Comparison of ENCODE assay signal across 16 mouse cellular contexts in genomic region chr13:45974651-45975050, GRCm38 (mm10). TPM values are rescaled to one million over a fixed set of nuclear protein-coding genes. Genes with fewer than 3 reads are reported as not detected.
DNase-seq lines count a peak whose midpoint lies in the region; ATAC-seq lines count a peak whose summit lies in the region.
"Had no signal": no experiment of that assay in that cellular context is flagged by ENCODE, and none has a peak within 500 bp of the region (broad histone marks: within the 10 kb centered on the region; RNA-seq: fewer than 3 reads in every experiment).

No protein-coding gene starts in this region.

- H3K36me3 ChIP-seq in midbrain, embryonic 11.5 days (ENCODE audit: control insufficient read depth, insufficient read depth, low read length): no peaks in the 10 kb centered on the region
- H3K36me3 ChIP-seq in midbrain, embryonic 16.5 days (ENCODE audit: control insufficient read depth, insufficient read depth, low read length): no peaks in the 10 kb centered on the region
- H3K36me3 ChIP-seq in hindbrain, embryonic 13.5 days: no peaks in the 10 kb centered on the region
- H3K36me3 ChIP-seq: forebrain, embryonic 12.5 days; limb, embryonic 13.5 days; lung, embryonic 15.5 days had no signal

- intact Hi-C loops in heart, postnatal 10 days (cut with DNase I): loop anchor here (10.0 kb wide), 1 partner anchor 440 kb away; no protein-coding TSS in a partner anchor
- intact Hi-C loops in heart, postnatal 25 days (cut with DNase I): loop anchor here (5.0 kb wide), 3 partner anchors 283 to 437 kb away; no protein-coding TSS in a partner anchor

- ATAC-seq in midbrain, embryonic 11.5 days (ENCODE audit: low FRiP score): no peak
- no peak for ATAC-seq in midbrain, embryonic 16.5 days
- ATAC-seq in granulocyte monocyte progenitor cell, adult 5-6 weeks (replicated peaks; ENCODE audit: poor library complexity, severe bottlenecking): peak; percentile 56
- 0 out of 2 replicates have a peak, but pooled peaks have one; percentile 15 for ATAC-seq in megakaryocyte progenitor cell, adult 5-6 weeks (replicated peaks; ENCODE audit: poor library complexity)
- no peak for ATAC-seq in hindbrain, embryonic 13.5 days (ENCODE audit: low FRiP score)

- H3K4me3 ChIP-seq in midbrain, embryonic 11.5 days (ENCODE audit: low read depth, low read length): no peak overlapping the region
- no peak overlapping the region for H3K4me3 ChIP-seq in midbrain, embryonic 16.5 days (ENCODE audit: low read depth, low read length)
- no peak overlapping the region for H3K4me3 ChIP-seq in hindbrain, embryonic 13.5 days
- H3K4me3 ChIP-seq: forebrain, embryonic 12.5 days; limb, embryonic 13.5 days; lung, embryonic 15.5 days had no signal

- H3K4me1 ChIP-seq in midbrain, embryonic 11.5 days (ENCODE audit: control insufficient read depth, insufficient read depth, low read length): no peaks in the 10 kb centered on the region
- H3K4me1 ChIP-seq in midbrain, embryonic 16.5 days (ENCODE audit: control insufficient read depth, insufficient read depth, low read length): no peaks in the 10 kb centered on the region
- no peaks in the 10 kb centered on the region for H3K4me1 ChIP-seq in hindbrain, embryonic 13.5 days (replicated peaks)

- peak; percentile 25 to 29 for DNase-seq in heart, postnatal 10 days
- no peak for DNase-seq in heart, postnatal 25 days (ENCODE audit: low spot score)
- DNase-seq in midbrain, embryonic 11.5 days (ENCODE audit: low spot score, missing footprints): peak; percentile 77
- no peak for DNase-seq in thymus, postnatal 36 days
- DNase-seq: cerebellum, adult 11-12 months; midbrain, embryonic 14.5 days; right cerebral cortex, postnatal 4 days; thymus, adult 2 months had no signal

- H3K9ac ChIP-seq in midbrain, embryonic 11.5 days (ENCODE audit: low read length): no peak overlapping the region
- H3K9ac ChIP-seq in midbrain, embryonic 16.5 days (ENCODE audit: low read depth, low read length): no peak overlapping the region
- H3K9ac ChIP-seq in hindbrain, embryonic 13.5 days: no peak overlapping the region
- H3K9ac ChIP-seq: forebrain, embryonic 12.5 days; hindbrain, embryonic 14.5 days; limb, embryonic 13.5 days; lung, embryonic 15.5 days had no signal

- no peaks in the 10 kb centered on the region for H3K9me3 ChIP-seq in midbrain, embryonic 11.5 days (ENCODE audit: control insufficient read depth, low read length)
- no peaks in the 10 kb centered on the region for H3K9me3 ChIP-seq in midbrain, embryonic 16.5 days (replicated peaks; ENCODE audit: control insufficient read depth, low read length, poor library complexity, severe bottlenecking)
- H3K9me3 ChIP-seq in hindbrain, embryonic 13.5 days: no peaks in the 10 kb centered on the region
- H3K9me3 ChIP-seq: forebrain, embryonic 12.5 days; limb, embryonic 13.5 days; lung, embryonic 15.5 days had no signal

- H3K27ac ChIP-seq in midbrain, embryonic 11.5 days (ENCODE audit: low read depth, low read length): no peak overlapping the region
- H3K27ac ChIP-seq in midbrain, embryonic 16.5 days (ENCODE audit: low read length): no peak overlapping the region
- no peak overlapping the region for H3K27ac ChIP-seq in hindbrain, embryonic 13.5 days
- H3K27ac ChIP-seq: forebrain, embryonic 12.5 days; hindbrain, embryonic 14.5 days; limb, embryonic 13.5 days; lung, embryonic 15.5 days had no signal

- no peaks in the 10 kb centered on the region for H3K27me3 ChIP-seq in midbrain, embryonic 11.5 days (ENCODE audit: control insufficient read depth, insufficient read depth, low read length)
- no peaks in the 10 kb centered on the region for H3K27me3 ChIP-seq in midbrain, embryonic 16.5 days (ENCODE audit: control insufficient read depth, insufficient read depth, low read depth, low read length)
- H3K27me3 ChIP-seq in hindbrain, embryonic 13.5 days: no peaks in the 10 kb centered on the region
- H3K27me3 ChIP-seq: limb, embryonic 13.5 days; lung, embryonic 15.5 days had no signal

- WGBS in midbrain, embryonic 11.5 days: 80% methylated on average over 3 of the region's 3 CpGs
- 78% methylated on average over 3 of the region's 3 CpGs for WGBS in midbrain, embryonic 16.5 days
- 74% methylated on average over 3 of the region's 3 CpGs for WGBS in hindbrain, embryonic 13.5 days

- H3K4me2 ChIP-seq in midbrain, embryonic 11.5 days: no peak overlapping the region
- no peak overlapping the region for H3K4me2 ChIP-seq in midbrain, embryonic 16.5 days (ENCODE audit: low read length)
- no peak overlapping the region for H3K4me2 ChIP-seq in hindbrain, embryonic 13.5 days
- H3K4me2 ChIP-seq: forebrain, embryonic 12.5 days; hindbrain, embryonic 14.5 days; lung, embryonic 15.5 days had no signal

RNA-seq across cellular contexts. Expression of gene Atxn1, which starts 9.8 kb away (rescaled TPM):
- 10 to 100 TPM; 40.6 to 49.1 TPM for total RNA-seq in heart, postnatal 10 days (2021)
- 10 to 100 TPM; 35.1 to 36.0 TPM for total RNA-seq in heart, postnatal 25 days (2021)
- polyA plus RNA-seq in midbrain, embryonic 11.5 days (2014; fragmentation: Nextera tagmentation; extraction: Ambion mirVana): 1.4 and 1.7 TPM in 2 replicates
- 10.4 and 10.8 TPM in 2 replicates for polyA plus RNA-seq in midbrain, embryonic 16.5 days (2015; fragmentation: Nextera tagmentation; extraction: Ambion mirVana)
- total RNA-seq in granulocyte monocyte progenitor cell, adult 5-6 weeks (2014; fragmentation: Nextera tagmentation): 26.9 and 35.7 TPM in 2 replicates
- 6.0 and 11.9 TPM in 2 replicates for total RNA-seq in granulocyte monocyte progenitor cell, adult 5-6 weeks (2017)
- total RNA-seq in megakaryocyte progenitor cell, adult 5-6 weeks (2015): 16.8 and 22.6 TPM in 2 replicates
- total RNA-seq in megakaryocyte progenitor cell, adult 5-6 weeks (2017): 7.2 and 13.7 TPM in 2 replicates
- 7.5 and 8.1 TPM in 2 replicates for polyA plus RNA-seq in hindbrain, embryonic 13.5 days (2015; fragmentation: Nextera tagmentation; extraction: Ambion mirVana)

Comparison
In these comparisons a context has a peak if more than half of its experiments do, and no peak if none do; other contexts are left out.
1. DNase-seq: peak in heart, postnatal 10 days (2 of 2) and midbrain, embryonic 11.5 days (single experiment); none in heart, postnatal 25 days (single experiment) and thymus, postnatal 36 days (0 of 2).
2. ATAC-seq: peak in granulocyte monocyte progenitor cell, adult 5-6 weeks (single experiment) and megakaryocyte progenitor cell, adult 5-6 weeks (single experiment); none in midbrain, embryonic 11.5 days (single experiment), midbrain, embryonic 16.5 days (single experiment) and hindbrain, embryonic 13.5 days (single experiment).